Comparison of ENCODE assay signal across 35 mouse cellular contexts in the genomic region with DNA sequence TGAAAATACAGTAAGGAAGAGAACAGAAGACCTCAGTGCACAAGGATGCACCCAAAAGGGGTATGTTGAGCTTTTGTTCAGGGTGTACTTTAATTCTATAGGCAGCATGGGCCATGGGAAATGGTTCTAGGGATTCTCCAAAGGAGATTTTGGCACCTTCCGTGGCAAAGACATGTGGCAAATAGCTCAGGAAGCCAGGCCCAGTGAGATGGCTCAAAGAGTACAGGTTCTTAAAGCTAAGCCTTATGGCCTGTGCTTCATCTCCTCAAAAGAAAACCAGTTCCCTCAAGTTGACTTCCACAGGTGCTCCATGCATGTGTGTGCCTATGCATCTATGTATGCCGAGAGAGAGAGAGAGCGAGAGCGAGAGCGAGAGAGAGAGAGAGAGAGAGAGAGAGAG.
"Had no signal": no experiment of that assay in that cellular context is flagged by ENCODE, and none has a peak within 500 bp of the region (broad histone marks: within the 10 kb centered on the region; RNA-seq: fewer than 3 reads in every experiment).

No protein-coding gene starts in this region.

- H3K27ac ChIP-seq: heart, embryonic 10.5 days; heart, embryonic 13.5 days; heart, embryonic 15.5 days; hindbrain, embryonic 10.5 days; hindbrain, embryonic 12.5 days; hindbrain, embryonic 13.5 days; hindbrain, embryonic 14.5 days; hindbrain, embryonic 15.5 days; hindbrain, postnatal 0 days; intestine, embryonic 15.5 days; kidney, embryonic 15.5 days; kidney, postnatal 0 days; layer of hippocampus, adult 2 months had no signal

- H3K4me3 ChIP-seq: heart, embryonic 10.5 days; heart, embryonic 12.5 days; heart, embryonic 13.5 days; heart, embryonic 15.5 days; hindbrain, embryonic 10.5 days; hindbrain, embryonic 12.5 days; hindbrain, embryonic 13.5 days; hindbrain, embryonic 15.5 days; intestine, embryonic 15.5 days; kidney, embryonic 15.5 days; layer of hippocampus, adult 2 months had no signal

- DNase-seq: heart, postnatal 10 days; heart, postnatal 14 days; heart, postnatal 36 days; heart, postnatal 4 days; kidney, adult 11 months; kidney, adult 18-20 months; kidney, adult 2 months; kidney, adult 8-10 months; kidney, adult 9 months; kidney, postnatal 10 days; kidney, postnatal 14 days; kidney, postnatal 25 days; kidney, postnatal 36 days; kidney, postnatal 4 days; layer of hippocampus, adult 9-11 months; layer of hippocampus, postnatal 36 days had no signal

- ATAC-seq: hindbrain, embryonic 16.5 days; hindbrain, postnatal 0 days; inflammation-experienced regulatory T-cells, adult 6 months; intestine, embryonic 15.5 days; intestine, embryonic 16.5 days; intestine, postnatal 0 days had no signal

- H3K9me3 ChIP-seq: heart, embryonic 10.5 days; heart, embryonic 12.5 days; heart, embryonic 13.5 days; heart, embryonic 15.5 days; hindbrain, embryonic 10.5 days; hindbrain, embryonic 12.5 days; hindbrain, embryonic 13.5 days; hindbrain, embryonic 15.5 days; intestine, embryonic 15.5 days; kidney, embryonic 15.5 days had no signal

- H3K9ac ChIP-seq: heart, embryonic 12.5 days; heart, embryonic 13.5 days; heart, embryonic 15.5 days; hindbrain, embryonic 12.5 days; hindbrain, embryonic 13.5 days; hindbrain, embryonic 14.5 days; hindbrain, embryonic 15.5 days; intestine, embryonic 15.5 days; kidney, embryonic 15.5 days had no signal

- H3K36me3 ChIP-seq: heart, embryonic 10.5 days; heart, embryonic 12.5 days; heart, embryonic 13.5 days; heart, embryonic 15.5 days; hindbrain, embryonic 10.5 days; hindbrain, embryonic 12.5 days; hindbrain, embryonic 13.5 days; hindbrain, embryonic 15.5 days; intestine, embryonic 15.5 days; kidney, embryonic 15.5 days had no signal

- H3K27me3 ChIP-seq: heart, embryonic 12.5 days; heart, embryonic 13.5 days; heart, embryonic 15.5 days; hindbrain, embryonic 12.5 days; hindbrain, embryonic 13.5 days; hindbrain, embryonic 15.5 days; intestine, embryonic 15.5 days; kidney, embryonic 15.5 days had no signal

- H3K4me2 ChIP-seq: heart, embryonic 11.5 days; heart, embryonic 12.5 days; heart, embryonic 13.5 days; heart, embryonic 15.5 days; hindbrain, embryonic 12.5 days; hindbrain, embryonic 13.5 days; hindbrain, embryonic 14.5 days; hindbrain, embryonic 15.5 days; intestine, embryonic 15.5 days; kidney, embryonic 15.5 days had no signal

- H3K4me1 ChIP-seq: heart, embryonic 10.5 days; heart, embryonic 12.5 days; heart, embryonic 13.5 days; heart, embryonic 15.5 days; hindbrain, embryonic 10.5 days; hindbrain, embryonic 12.5 days; hindbrain, embryonic 13.5 days; hindbrain, embryonic 15.5 days; intestine, embryonic 15.5 days; kidney, embryonic 15.5 days had no signal
